Mouse (Mus musculus): ENCODE results near the gene Abi2. TPM values are rescaled to one million over a fixed set of nuclear protein-coding genes. Genes with fewer than 3 reads are reported as not detected.

Gene Abi2
- total RNA-seq, 4 experiments from 2014 or later: 3.2 to 17.3 (median 9.1) TPM

GRCm38 (mm10) chr1:60488635-60489034 is 79.2 kb downstream of the Abi2 start:
- DNase-seq (ENCODE audit: low spot score in 2 of 2): no peak

- no peak for DNase-seq (ENCODE audit: low spot score in 2 of 2)
Observed at GRCm38 (mm10) chr1:60489660-60490059, 80.2 kb downstream of the Abi2 start.

GRCm38 (mm10) chr1:60490510-60490909 is 81.1 kb downstream of the Abi2 start:
- DNase-seq (ENCODE audit: low spot score in 2 of 2): no peak

GRCm38 (mm10) chr1:60492404-60492803 is 83.0 kb downstream of the Abi2 start:
- DNase-seq (ENCODE audit: low spot score in 2 of 2): no peak

GRCm38 (mm10) chr1:60493421-60493820 is 84.0 kb downstream of the Abi2 start:
- no peak for DNase-seq (ENCODE audit: low spot score in 2 of 2)

GRCm38 (mm10) chr1:60503456-60503855 is 94.0 kb downstream of the Abi2 start:
- DNase-seq (ENCODE audit: low spot score in 2 of 2): no peak

GRCm38 (mm10) chr1:60510584-60510983 is 101.2 kb downstream of the Abi2 start:
- no peak for DNase-seq (ENCODE audit: low spot score in 2 of 2)

- DNase-seq (ENCODE audit: low spot score in 2 of 2): no peak
Observed at GRCm38 (mm10) chr1:60530107-60530506, 120.7 kb downstream of the Abi2 start.

- no peak for DNase-seq (ENCODE audit: low spot score in 2 of 2)
Observed at GRCm38 (mm10) chr1:60530636-60531035, 121.2 kb downstream of the Abi2 start.

Other genes starting within 250 kb of the Abi2 start
- 10 to 100 TPM; 24.7 to 29.0 (median 27.4) TPM for gene Nbeal1, start 229.0 kb upstream of the Abi2 start, total RNA-seq (2022)
- gene Cyp20a1, start 66.3 kb upstream of the Abi2 start, total RNA-seq (2022): 1 to 10 TPM; 3.7 to 5.2 (median 5.1) TPM
- 10 to 100 TPM; 19.6 to 31.0 (median 24.1) TPM for gene Raph1, start 157.5 kb downstream of the Abi2 start, total RNA-seq (2022)

Data from gastrocnemius, adult 8-10 months (tissue).